Mouse (Mus musculus) CH12.LX (cell line): ENCODE data around the gene Nuak2. TPM values are rescaled to one million over a fixed set of nuclear protein-coding genes. Genes with fewer than 3 reads are reported as not detected.

ENCODE experiments used
- DNase-seq: peaks from one replicate; pipeline ENCODE4 v3.0.0-alpha.2; 2013; ENCODE audit errors: extremely low read depth
- H3K27ac ChIP-seq: 2 replicates; pipeline ENCODE4 v1.5.1; 2012; ENCODE audit warnings: low read depth, mild to moderate bottlenecking, control low read depth, moderate library complexity; ENCODE audit not compliant: insufficient read depth
- H3K27me3 ChIP-seq: replicated peaks from 2 replicates; pipeline ENCODE3; 2012; ENCODE audit warnings: inconsistent platforms
- H3K36me3 ChIP-seq, 2 experiments: replicated peaks in 1 of 2; 2 replicates each; pipeline versions ENCODE3 to v1.6.1; 2012; ENCODE audit warnings: inconsistent platforms in 1 of 2, low read length in 1 of 2, mild to moderate bottlenecking in 1 of 2, mixed read lengths in 1 of 2, moderate library complexity in 1 of 2; ENCODE audit not compliant: control insufficient read depth in 1 of 2, insufficient read depth in 1 of 2
- H3K4me1 ChIP-seq, 2 experiments: 2 replicates each; pipeline ENCODE4 v1.6.1; 2012; ENCODE audit warnings: inconsistent platforms in 1 of 2, moderate library complexity in 1 of 2; ENCODE audit not compliant: insufficient read depth in 2 of 2, control insufficient read depth in 1 of 2
- H3K4me2 ChIP-seq: 2 replicates; pipeline ENCODE4 v1.6.1; 2012; ENCODE audit warnings: low read depth, mild to moderate bottlenecking, control low read depth; ENCODE audit not compliant: poor library complexity, insufficient read depth, severe bottlenecking
- H3K4me3 ChIP-seq, 3 experiments: fragments of 150-350 bp in 1 of 3; sonication (generic) in 1 of 3; replicated peaks in 1 of 3; 2 replicates each; pipeline versions ENCODE3 to v1.5.1; 2011 to 2012; ENCODE audit warnings: low read depth in 2 of 3, low read length in 2 of 3, mild to moderate bottlenecking in 2 of 3, moderate library complexity in 2 of 3, control low read depth in 1 of 3, improper control_type of control experiment in 1 of 3, inconsistent platforms in 1 of 3, mixed read lengths in 1 of 3; ENCODE audit not compliant: poor library complexity in 1 of 3
- H3K79me2 ChIP-seq: replicated peaks from 2 replicates; pipeline ENCODE4 v1.6.1; 2012; ENCODE audit warnings: mild to moderate bottlenecking, moderate library complexity; ENCODE audit not compliant: control insufficient read depth, poor library complexity, insufficient read depth, severe bottlenecking; ENCODE audit errors: extremely low read depth
- H3K9ac ChIP-seq: 2 replicates; pipeline ENCODE4 v1.6.1; 2012; ENCODE audit warnings: low read depth, mild to moderate bottlenecking, control low read depth, moderate library complexity; ENCODE audit not compliant: insufficient read depth
- H3K9me3 ChIP-seq: replicated peaks from 2 replicates; pipeline ENCODE3; 2012; ENCODE audit warnings: low read length, inconsistent platforms, mixed read lengths
- BHLHE40 ChIP-seq: IDR thresholded peaks from 2 replicates; pipeline ENCODE4 v1.6.1; 2011; ENCODE audit warnings: mild to moderate bottlenecking, low read depth, low read length, improper control_type of control experiment
- CHD1 ChIP-seq: IDR thresholded peaks from 2 replicates; pipeline ENCODE4 v1.6.1; 2012; ENCODE audit warnings: low read depth, low read length, improper control_type of control experiment, inconsistent platforms
- EP300 ChIP-seq: IDR thresholded peaks from 2 replicates; pipeline ENCODE4 v1.6.1; 2011; ENCODE audit warnings: low read length, improper control_type of control experiment
- HCFC1 ChIP-seq: IDR thresholded peaks from 2 replicates; pipeline ENCODE4 v1.6.1; 2012; ENCODE audit warnings: low read depth, mild to moderate bottlenecking, inconsistent platforms, low read length, improper control_type of control experiment
- IRF4 ChIP-seq: IDR thresholded peaks from 2 replicates; pipeline ENCODE4 v1.6.1; 2014; ENCODE audit warnings: low read depth, mild to moderate bottlenecking, inconsistent platforms, low read length, improper control_type of control experiment
- JUND ChIP-seq: conservative IDR thresholded peaks from 2 replicates; pipeline ENCODE4 v1.6.1; 2011; ENCODE audit warnings: low read depth, low read length, improper control_type of control experiment
- KAT2A ChIP-seq: IDR thresholded peaks from 2 replicates; pipeline ENCODE4 v1.6.1; 2012; ENCODE audit warnings: low read length, improper control_type of control experiment, inconsistent platforms; ENCODE audit not compliant: insufficient replicate concordance
- MAFK ChIP-seq: IDR thresholded peaks from 2 replicates; pipeline ENCODE4 v1.6.1; 2011; ENCODE audit warnings: low read length, improper control_type of control experiment; ENCODE audit not compliant: insufficient replicate concordance
- MEF2A ChIP-seq: IDR thresholded peaks from 2 replicates; pipeline ENCODE4 v1.6.1; 2014; ENCODE audit warnings: low read depth, mild to moderate bottlenecking, inconsistent platforms, low read length, improper control_type of control experiment, borderline replicate concordance
- MYC ChIP-seq: IDR thresholded peaks from 2 replicates; pipeline ENCODE4 v1.6.1; 2011; ENCODE audit warnings: low read depth, mild to moderate bottlenecking, improper control_type of control experiment, low read length
- NELFE ChIP-seq: IDR thresholded peaks from 2 replicates; pipeline ENCODE4 v1.6.1; 2011; ENCODE audit warnings: low read depth, low read length, improper control_type of control experiment
- PAX5 ChIP-seq: IDR thresholded peaks from 2 replicates; pipeline ENCODE4 v1.6.1; 2012; ENCODE audit warnings: low read length, inconsistent platforms, mixed read lengths
- POLR2A ChIP-seq: IDR thresholded peaks from 2 replicates; pipeline ENCODE4 v1.6.1; 2011; ENCODE audit warnings: low read depth, mild to moderate bottlenecking, improper control_type of control experiment, low read length
- POLR2AphosphoS2 ChIP-seq: IDR thresholded peaks from 2 replicates; pipeline ENCODE4 v1.6.1; 2011; ENCODE audit warnings: low read depth, low read length, improper control_type of control experiment
- RAD21 ChIP-seq: IDR thresholded peaks from 2 replicates; pipeline ENCODE4 v1.6.1; 2011; ENCODE audit warnings: low read depth, mild to moderate bottlenecking, low read length, improper control_type of control experiment, moderate library complexity
- RCOR1 ChIP-seq: conservative IDR thresholded peaks from 2 replicates; pipeline ENCODE4 v1.6.1; 2012; ENCODE audit warnings: low read depth, mild to moderate bottlenecking, inconsistent platforms, low read length, improper control_type of control experiment
- TCF12 ChIP-seq: IDR thresholded peaks from 2 replicates; pipeline ENCODE4 v1.6.1; 2014; ENCODE audit warnings: low read depth, mild to moderate bottlenecking, inconsistent platforms, low read length, improper control_type of control experiment
- UBTF ChIP-seq: IDR thresholded peaks from 2 replicates; pipeline ENCODE4 v1.6.1; 2012; ENCODE audit warnings: low read depth, mild to moderate bottlenecking, inconsistent platforms, low read length, improper control_type of control experiment, moderate library complexity
- USF1 ChIP-seq: IDR thresholded peaks from 2 replicates; pipeline ENCODE4 v1.6.1; 2014; ENCODE audit warnings: low read depth, mild to moderate bottlenecking, inconsistent platforms, low read length, improper control_type of control experiment
- ZC3H11A ChIP-seq: IDR thresholded peaks from 2 replicates; pipeline ENCODE4 v1.6.1; 2012; ENCODE audit warnings: low read depth, mild to moderate bottlenecking, inconsistent platforms, low read length, improper control_type of control experiment
- ZKSCAN1 ChIP-seq: IDR thresholded peaks from 2 replicates; pipeline ENCODE4 v1.6.1; 2012; ENCODE audit warnings: low read depth, inconsistent platforms, low read length, improper control_type of control experiment, borderline replicate concordance
- ZMIZ1 ChIP-seq: IDR thresholded peaks from 2 replicates; pipeline ENCODE4 v1.6.1; 2012; ENCODE audit warnings: low read depth, mild to moderate bottlenecking, inconsistent platforms, low read length, improper control_type of control experiment
- ZNF384 ChIP-seq: IDR thresholded peaks from 2 replicates; pipeline ENCODE4 v1.6.1; 2012; ENCODE audit warnings: low read depth, low read length, improper control_type of control experiment, inconsistent platforms
- dilution Hi-C: fragments of 300-500 bp; cut with MboI; formaldehyde crosslinking; loops from 2 replicates; pipeline ENCODE4 v1.14.3; 2020; ENCODE audit warnings: low sequenced_read_pairs; ENCODE audit not compliant: extremely low pct_unique_long_range_greater_than_20kb, extremely low pct_ligation_motif_present
- in situ Hi-C: fragments of 300-500 bp; cut with MboI; formaldehyde crosslinking; loops from 3 replicates; pipeline ENCODE4 v1.14.3; 2019; ENCODE audit warnings: low sequenced_read_pairs, low pct_ligation_motif_present, low pct_unique_long_range_greater_than_20kb, mixed read lengths
- polyA plus RNA-seq: library from polyadenylated mRNA; unstranded; fragments of >175 nt; gene quantifications from 2 replicates; pipeline ENCODE4 v1.2.1, GENCODE M21; 2012; ENCODE audit warnings: low read depth; ENCODE audit not compliant: insufficient read length
- total RNA-seq, 2 experiments: library from RNA; depleted of rRNA; stranded (reverse); fragments of 300-350 nt in 1 of 2; fragments of >200 nt in 1 of 2; gene quantifications; 2 replicates each; pipeline ENCODE4 v1.2.3; 2012 to 2014

The Nuak2 gene
- total and polyA plus RNA-seq, 3 experiments, result 0.30 TPM; not detected in 2

DNA sequence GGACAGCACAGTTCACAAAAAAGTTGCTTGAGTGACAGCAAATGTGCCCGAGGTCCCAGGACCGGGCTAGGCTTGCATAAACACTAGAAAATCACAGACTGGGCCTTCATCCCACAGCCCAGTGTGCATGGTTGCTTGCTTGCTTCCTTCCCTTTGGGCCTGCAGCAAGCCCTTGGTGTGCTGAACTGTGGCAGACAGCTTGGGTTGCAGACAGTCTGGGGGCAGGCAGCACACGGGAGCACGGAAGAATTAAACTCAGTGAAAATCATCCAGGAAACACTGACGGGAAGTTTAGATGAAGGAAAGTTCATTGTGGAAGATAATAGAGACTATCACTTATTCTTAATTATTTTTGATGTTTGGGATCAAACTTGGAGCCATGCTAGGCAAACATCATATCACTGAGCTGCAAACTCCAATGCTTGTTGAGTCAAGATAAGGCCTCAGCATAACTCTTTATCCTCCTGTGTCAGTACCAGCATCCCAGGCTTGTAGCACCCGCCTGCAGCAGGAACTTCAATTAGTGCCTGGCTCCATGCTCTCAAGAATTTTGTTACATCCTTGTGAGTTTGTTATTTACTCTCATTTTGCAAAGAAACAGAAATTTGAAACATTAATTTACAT is 18.4 kb downstream of the Nuak2 start:
- H3K4me2 ChIP-seq, result no peak overlapping the region

DNA sequence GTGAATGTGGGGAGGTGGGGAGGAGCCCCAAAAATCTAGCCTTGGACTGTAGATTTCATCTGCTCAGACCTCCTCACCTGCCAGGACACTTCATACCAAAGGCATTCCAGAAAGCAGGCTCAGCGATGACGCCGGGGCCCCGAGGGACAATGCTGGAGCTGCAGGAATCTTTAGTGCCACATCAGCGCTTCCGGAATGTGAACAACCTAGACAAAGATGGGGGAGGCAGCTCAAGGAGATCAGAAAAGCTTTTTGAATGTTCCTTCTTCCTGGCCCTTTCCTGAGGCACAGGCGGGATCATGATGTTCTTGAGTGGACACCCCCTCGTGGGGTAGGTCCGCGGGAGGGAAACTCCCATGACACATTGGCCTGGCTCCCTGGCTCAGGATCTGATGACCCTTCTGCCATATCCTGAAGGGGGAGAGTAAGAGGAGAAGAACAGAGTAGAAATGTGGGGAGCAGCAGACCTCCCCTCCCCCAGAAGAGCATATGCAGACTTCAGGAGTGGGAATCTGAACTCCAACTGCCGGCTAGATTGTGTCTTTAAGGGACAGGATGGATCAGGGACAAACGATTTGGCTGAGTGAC is 19.5 kb downstream of the Nuak2 start:
- Histone ChIP-seq H3K9me3 (no peaks in the 10 kb centered on the region), H3K4me2 (no peak overlapping the region), H3K4me1 (peaks cover under 1 to 20% of the 10 kb centered on the region in 2 experiments; a peak in 3 of 4 replicates), H3K36me3 (no peaks in the 10 kb centered on the region), H3K4me3 (no peak overlapping the region), H3K79me2 (no peaks in the 10 kb centered on the region), H3K27ac (no peak overlapping the region), H3K9ac (no peak overlapping the region), H3K27me3 (peaks cover under 1% of the 10 kb centered on the region)
- DNase-seq, result no peak
- in situ Hi-C loops (no loop called here), dilution Hi-C loops (no loop called here)
- TF ChIP-seq ZC3H11A, result no peak
- no peak for TF ChIP-seq NELFE
- no peak for TF ChIP-seq POLR2A
- TF ChIP-seq RAD21, result no peak
- no peak for TF ChIP-seq BHLHE40
- no peak for TF ChIP-seq MAFK
- TF ChIP-seq ZMIZ1, result no peak
- TF ChIP-seq RCOR1, result no peak
- no peak for TF ChIP-seq IRF4
- TF ChIP-seq MEF2A, result no peak
- TF ChIP-seq CHD1, result no peak
- no peak for TF ChIP-seq MYC
- TF ChIP-seq ZNF384, result no peak
- TF ChIP-seq USF1, result no peak
- TF ChIP-seq POLR2AphosphoS2, result no peak
- TF ChIP-seq HCFC1, result no peak
- no peak for TF ChIP-seq KAT2A

More for the DNA sequence above, 18.4 kb downstream of the Nuak2 start:
- dilution Hi-C loops (no loop called here), in situ Hi-C loops (no loop called here)
- H3K9me3 ChIP-seq, result no peaks in the 10 kb centered on the region
- TF ChIP-seq TCF12 (no peak), KAT2A (no peak), ZKSCAN1 (no peak), RAD21 (no peak), UBTF (no peak), JUND (no peak), CHD1 (no peak), PAX5 (no peak), POLR2AphosphoS2 (no peak), USF1 (no peak), EP300 (no peak)
- no peaks in the 10 kb centered on the region for H3K36me3 ChIP-seq
- no peak for DNase-seq
- peaks cover 0 to 12% of the 10 kb centered on the region in 2 experiments; a peak in 2 of 4 replicates for H3K4me1 ChIP-seq
- peaks cover 4% of the 10 kb centered on the region for H3K27me3 ChIP-seq
- H3K27ac ChIP-seq, result no peak overlapping the region
- H3K79me2 ChIP-seq, result no peaks in the 10 kb centered on the region
- H3K4me3 ChIP-seq, result no peak overlapping the region
- no peak overlapping the region for H3K9ac ChIP-seq
